Mouse (Mus musculus): ENCODE results near the gene Ier5l. TPM values are rescaled to one million over a fixed set of nuclear protein-coding genes. Genes with fewer than 3 reads are reported as not detected.

Gene Ier5l
- polyA plus RNA-seq, 1 experiment from 2014 or later = 2.8 TPM

- Histone ChIP-seq H3K36me3 (replicated peaks) (no peaks in the 10 kb centered on the region), H3K9me3 (no peaks in the 10 kb centered on the region), H3K4me1 (peaks cover 39% of the 10 kb centered on the region), H3K4me3 (no peak overlapping the region), H3K27ac (replicated peaks) (no peak overlapping the region; the same call in 1 of the 2 replicates), H3K27me3 (replicated peaks; ENCODE audit: low read depth, poor library complexity, severe bottlenecking) (peaks cover 19% of the 10 kb centered on the region)
- 74% methylated on average over 2 of the region's 2 CpGs for WGBS
- DNase-seq (ENCODE audit: low spot score) = no peak
Measured at GRCm38 (mm10) chr2:30476241-30476640, 2.2 kb upstream of the Ier5l start.

GRCm38 (mm10) chr2:30475457-30475856 lies 1.4 kb upstream of the Ier5l start:
- H3K36me3 ChIP-seq (replicated peaks) = no peaks in the 10 kb centered on the region
- H3K27ac ChIP-seq (replicated peaks) = peak overlapping the region; percentile 24; the same call in 1 of the 2 replicates
- peaks cover 42% of the 10 kb centered on the region for H3K4me1 ChIP-seq
- 0 out of 2 replicates have a peak overlapping the region, but pooled peaks have one; percentile 2 for H3K4me3 ChIP-seq
- no peaks in the 10 kb centered on the region for H3K9me3 ChIP-seq
- no peak for DNase-seq (ENCODE audit: low spot score)
- WGBS = 83% methylated on average over 7 of the region's 7 CpGs
- H3K27me3 ChIP-seq (replicated peaks; ENCODE audit: low read depth, poor library complexity, severe bottlenecking) = peaks cover 19% of the 10 kb centered on the region

- WGBS = 22% methylated on average over 4 of the region's 4 CpGs
Measured at GRCm38 (mm10) chr2:30474776-30475175, 757 bp upstream of the Ier5l start.

GRCm38 (mm10) chr2:30473431-30474031 lies 488 bp downstream of the Ier5l start:
- DNase-seq (ENCODE audit: low spot score) = no peak
- H3K36me3 ChIP-seq (replicated peaks) = no peaks in the 10 kb centered on the region
- peak overlapping the region; percentile 99 for H3K27ac ChIP-seq (replicated peaks)
- 7% methylated on average over 80 of the region's 80 CpGs for WGBS
- H3K4me3 ChIP-seq = peak overlapping the region; percentile 95
- no peaks in the 10 kb centered on the region for H3K9me3 ChIP-seq
- peaks cover 27% of the 10 kb centered on the region for H3K27me3 ChIP-seq (replicated peaks; ENCODE audit: low read depth, poor library complexity, severe bottlenecking)
- peaks cover 61% of the 10 kb centered on the region for H3K4me1 ChIP-seq

More at GRCm38 (mm10) chr2:30474776-30475175, 757 bp upstream of the Ier5l start:
- no peak for DNase-seq (ENCODE audit: low spot score)
- Histone ChIP-seq H3K36me3 (replicated peaks) (no peaks in the 10 kb centered on the region), H3K9me3 (no peaks in the 10 kb centered on the region), H3K27ac (replicated peaks) (peak overlapping the region; percentile 99), H3K4me1 (peaks cover 49% of the 10 kb centered on the region), H3K4me3 (peak overlapping the region; percentile 95), H3K27me3 (replicated peaks; ENCODE audit: low read depth, poor library complexity, severe bottlenecking) (peaks cover 19% of the 10 kb centered on the region)

GRCm38 (mm10) chr2:30472731-30473351 lies 1.2 kb downstream of the Ier5l start:
- Histone ChIP-seq H3K27me3 (replicated peaks; ENCODE audit: low read depth, poor library complexity, severe bottlenecking) (peaks cover 34% of the 10 kb centered on the region), H3K27ac (replicated peaks) (peak overlapping the region; percentile 99), H3K4me1 (peaks cover 68% of the 10 kb centered on the region), H3K9me3 (no peaks in the 10 kb centered on the region), H3K4me3 (peak overlapping the region; percentile 95), H3K36me3 (replicated peaks) (no peaks in the 10 kb centered on the region)
- peak; percentile 67 for DNase-seq (ENCODE audit: low spot score)
- under 1% methylated on average over 60 of the region's 60 CpGs for WGBS

- peaks cover 35% of the 10 kb centered on the region for H3K27me3 ChIP-seq (replicated peaks; ENCODE audit: low read depth, poor library complexity, severe bottlenecking)
- peaks cover 73% of the 10 kb centered on the region for H3K4me1 ChIP-seq
- peak; percentile 95 for DNase-seq (ENCODE audit: low spot score)
- no peaks in the 10 kb centered on the region for H3K36me3 ChIP-seq (replicated peaks)
- peak overlapping the region; percentile 99 for H3K27ac ChIP-seq (replicated peaks)
- peak overlapping the region; percentile 95 for H3K4me3 ChIP-seq
- no peaks in the 10 kb centered on the region for H3K9me3 ChIP-seq
- WGBS = under 1% methylated on average over 49 of the region's 51 CpGs
Measured at GRCm38 (mm10) chr2:30471795-30472720, 2.0 kb downstream of the Ier5l start.

GRCm38 (mm10) chr2:30471051-30471450 lies 3.0 kb downstream of the Ier5l start:
- Histone ChIP-seq H3K4me3 (peak overlapping the region; percentile 95), H3K4me1 (peaks cover 71% of the 10 kb centered on the region), H3K27ac (replicated peaks) (peak overlapping the region; percentile 99), H3K9me3 (no peaks in the 10 kb centered on the region), H3K27me3 (replicated peaks; ENCODE audit: low read depth, poor library complexity, severe bottlenecking) (peaks cover 31% of the 10 kb centered on the region), H3K36me3 (replicated peaks) (no peaks in the 10 kb centered on the region)
- DNase-seq (ENCODE audit: low spot score) = peak; percentile 64
- WGBS = 9% methylated on average over 8 of the region's 8 CpGs

GRCm38 (mm10) chr2:30470143-30470946 lies 3.7 kb downstream of the Ier5l start:
- H3K9me3 ChIP-seq = no peaks in the 10 kb centered on the region
- H3K27me3 ChIP-seq (replicated peaks; ENCODE audit: low read depth, poor library complexity, severe bottlenecking) = peaks cover 24% of the 10 kb centered on the region
- H3K36me3 ChIP-seq (replicated peaks) = no peaks in the 10 kb centered on the region
- peaks cover 70% of the 10 kb centered on the region for H3K4me1 ChIP-seq
- under 1% methylated on average over 46 of the region's 46 CpGs for WGBS
- H3K4me3 ChIP-seq = peak overlapping the region; percentile 95
- peak overlapping the region; percentile 99 for H3K27ac ChIP-seq (replicated peaks)
- DNase-seq (ENCODE audit: low spot score) = peak; percentile 89

GRCm38 (mm10) chr2:30469796-30470142 lies 4.2 kb downstream of the Ier5l start:
- no peaks in the 10 kb centered on the region for H3K36me3 ChIP-seq (replicated peaks)
- H3K4me1 ChIP-seq = peaks cover 68% of the 10 kb centered on the region
- DNase-seq (ENCODE audit: low spot score) = peak; percentile 92
- no peaks in the 10 kb centered on the region for H3K9me3 ChIP-seq
- H3K27me3 ChIP-seq (replicated peaks; ENCODE audit: low read depth, poor library complexity, severe bottlenecking) = peaks cover 18% of the 10 kb centered on the region
- peak overlapping the region; percentile 99 for H3K27ac ChIP-seq (replicated peaks)
- H3K4me3 ChIP-seq = peak overlapping the region; percentile 95
- under 1% methylated on average over 19 of the region's 19 CpGs for WGBS

- H3K36me3 ChIP-seq (replicated peaks) = no peaks in the 10 kb centered on the region
- H3K27ac ChIP-seq (replicated peaks) = peak overlapping the region; percentile 99
- DNase-seq (ENCODE audit: low spot score) = no peak
- no peaks in the 10 kb centered on the region for H3K9me3 ChIP-seq
- H3K4me1 ChIP-seq = peaks cover 69% of the 10 kb centered on the region
- H3K27me3 ChIP-seq (replicated peaks; ENCODE audit: low read depth, poor library complexity, severe bottlenecking) = peaks cover 16% of the 10 kb centered on the region
- 52% methylated on average over 6 of the region's 6 CpGs for WGBS
- H3K4me3 ChIP-seq = peak overlapping the region; percentile 95
Measured at GRCm38 (mm10) chr2:30469009-30469408, 5.0 kb downstream of the Ier5l start.

- Histone ChIP-seq H3K27me3 (replicated peaks; ENCODE audit: low read depth, poor library complexity, severe bottlenecking) (peaks cover 16% of the 10 kb centered on the region), H3K27ac (replicated peaks) (peak overlapping the region; percentile 75), H3K4me3 (no peak overlapping the region), H3K36me3 (replicated peaks) (0 out of 2 replicates have a peak, but pooled peaks cover under 1% of the 10 kb centered on the region), H3K9me3 (no peaks in the 10 kb centered on the region), H3K4me1 (peaks cover 81% of the 10 kb centered on the region)
- WGBS = 57% methylated on average over 4 of the region's 4 CpGs
- DNase-seq (ENCODE audit: low spot score) = peak; percentile 29
Measured at GRCm38 (mm10) chr2:30466787-30467186, 7.2 kb downstream of the Ier5l start.

- Histone ChIP-seq H3K27me3 (replicated peaks; ENCODE audit: low read depth, poor library complexity, severe bottlenecking) (peaks cover 16% of the 10 kb centered on the region), H3K9me3 (no peaks in the 10 kb centered on the region), H3K4me1 (peaks cover 58% of the 10 kb centered on the region), H3K36me3 (replicated peaks) (0 out of 2 replicates have a peak, but pooled peaks cover 3% of the 10 kb centered on the region), H3K27ac (replicated peaks) (peak overlapping the region; percentile 44), H3K4me3 (peak overlapping the region; percentile 46)
- 67% methylated on average over 5 of the region's 5 CpGs for WGBS
- DNase-seq (ENCODE audit: low spot score) = no peak
Measured at GRCm38 (mm10) chr2:30464411-30464810, 9.6 kb downstream of the Ier5l start.
